Mouse (Mus musculus) cerebellum, adult 9-10 months (tissue): Measurements from ENCODE around the gene Cyp11a1.

Experiments
- DNase-seq: peaks from one replicate; pipeline ENCODE4 v3.0.0; 2022

Gene Cyp11a1

GRCm38 (mm10) chr9:58047061-58047460 is 40.9 kb downstream of the Cyp11a1 start:
- DNase-seq: no peak

GRCm38 (mm10) chr9:58048621-58049020 is 42.4 kb downstream of the Cyp11a1 start:
- DNase-seq: no peak

GRCm38 (mm10) chr9:58049186-58049585 is 43.0 kb downstream of the Cyp11a1 start:
- no peak for DNase-seq

DNA sequence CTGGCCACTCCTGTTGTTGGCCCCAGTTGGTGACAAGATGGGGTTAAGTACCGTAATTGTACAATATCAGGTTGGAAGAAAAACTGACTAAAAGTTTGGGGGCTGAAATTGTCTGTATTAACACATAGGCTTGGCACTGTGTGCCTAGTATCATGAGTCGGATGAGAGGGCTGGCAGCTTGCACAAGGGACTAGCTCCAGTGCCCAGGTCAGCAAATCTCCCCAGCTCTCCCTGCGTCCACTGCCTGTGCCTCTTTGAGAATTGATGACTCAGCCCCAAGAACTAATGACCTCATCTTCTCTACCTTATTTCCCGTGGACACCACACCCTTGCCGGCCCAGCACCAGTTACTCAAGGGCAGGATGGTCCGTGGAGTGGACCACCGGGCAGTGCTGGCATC is 43.6 kb downstream of the Cyp11a1 start:
- DNase-seq: no peak

GRCm38 (mm10) chr9:58051937-58052336 is 45.7 kb downstream of the Cyp11a1 start:
- no peak for DNase-seq

DNA sequence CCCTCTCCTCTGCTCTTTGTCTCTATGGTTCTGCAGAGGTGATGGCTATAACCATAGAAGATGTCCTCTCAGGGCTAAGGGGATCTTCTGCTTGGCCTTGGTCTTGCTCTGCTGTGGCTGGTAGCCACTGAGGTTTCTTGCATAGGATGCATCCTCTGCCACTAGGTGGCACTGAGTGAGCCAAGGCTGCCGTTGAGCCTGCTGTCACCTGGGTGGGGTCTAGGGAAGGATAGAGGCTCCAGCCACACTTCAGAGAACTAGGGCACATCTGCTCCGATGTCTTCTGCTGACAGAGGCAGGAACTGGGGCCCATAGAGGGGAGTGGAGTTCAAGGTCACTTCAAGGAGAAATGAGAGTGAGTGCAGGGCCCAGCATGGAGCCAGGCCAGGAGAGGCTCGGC is 46.9 kb downstream of the Cyp11a1 start:
- DNase-seq: peak; percentile 71

DNA sequence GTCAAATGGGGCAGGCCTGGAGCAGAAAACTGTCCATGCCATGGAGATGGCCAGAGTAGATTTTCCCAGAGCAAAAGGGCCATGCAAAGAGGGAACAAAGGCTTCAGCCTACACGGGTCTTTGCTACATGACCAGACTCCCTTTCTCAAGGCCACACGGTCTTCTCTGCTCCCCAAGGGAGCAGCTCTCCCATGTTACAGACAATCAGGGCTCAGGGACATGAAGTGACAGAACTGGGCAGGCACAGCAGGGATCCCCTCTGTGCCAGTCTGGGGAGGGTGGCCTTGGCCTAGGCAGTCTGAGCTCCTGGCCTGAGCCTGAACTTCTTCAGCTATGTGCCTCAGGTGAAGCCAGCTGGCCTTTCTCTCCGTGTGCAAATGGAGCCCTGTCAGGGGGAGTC is 47.3 kb downstream of the Cyp11a1 start:
- no peak for DNase-seq

DNA sequence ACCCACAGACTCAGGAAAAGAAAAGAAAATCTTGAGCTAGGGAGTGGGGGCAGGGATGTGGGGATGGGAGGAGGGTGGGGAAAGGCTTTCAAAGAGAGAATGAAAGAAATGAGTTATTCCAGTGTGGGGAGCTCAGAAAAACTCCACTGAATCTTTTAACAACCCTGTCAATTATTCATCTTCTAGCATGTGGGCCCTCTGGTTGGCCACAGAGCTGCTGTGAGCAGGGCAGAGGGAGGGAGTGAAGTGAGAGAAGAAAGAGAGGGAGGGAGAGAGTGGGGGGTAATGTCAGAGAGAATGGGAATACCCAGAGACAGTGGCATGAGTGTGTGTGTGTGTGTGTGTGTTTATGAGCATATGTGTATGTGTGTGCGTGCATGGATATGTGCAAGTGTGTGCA is 47.8 kb downstream of the Cyp11a1 start:
- no peak for DNase-seq

DNA sequence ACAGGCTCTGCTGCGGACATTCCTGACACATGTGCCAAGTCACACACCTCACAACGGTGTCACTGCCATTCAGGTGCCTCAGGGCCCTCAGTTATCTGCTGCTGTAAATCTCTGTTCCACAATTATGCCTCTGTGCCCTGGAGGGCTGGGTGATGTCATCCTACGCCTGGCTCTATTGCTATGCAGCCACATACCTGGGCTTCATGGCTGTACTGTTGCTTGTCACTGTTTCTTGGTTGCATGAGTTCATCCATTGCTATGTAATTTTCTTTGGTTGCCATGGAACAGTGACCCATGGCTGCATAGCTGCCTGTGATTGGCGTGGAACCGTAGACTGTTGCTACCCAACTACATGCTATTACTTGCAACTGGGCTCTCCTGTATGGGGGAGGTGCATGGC is 49.5 kb downstream of the Cyp11a1 start:
- DNase-seq: no peak

DNA sequence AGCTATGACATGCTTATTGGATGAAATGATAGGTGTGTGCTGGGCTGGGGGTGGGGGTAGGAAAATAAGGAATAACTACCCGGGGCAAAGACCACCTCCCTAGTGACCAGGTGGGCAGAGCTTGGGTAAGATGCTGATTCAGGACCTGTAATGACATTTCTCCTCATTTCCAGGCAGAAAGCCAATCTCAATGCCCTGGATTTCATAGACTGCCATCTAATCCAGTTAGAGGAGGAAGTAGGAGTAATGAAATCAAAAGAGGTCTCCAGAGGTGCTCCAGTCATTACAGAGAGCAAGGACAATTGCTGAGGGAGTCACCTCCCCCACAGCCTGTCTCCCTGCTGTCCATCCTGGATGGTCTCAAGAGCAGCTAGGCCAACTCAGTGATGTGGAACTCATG is 53.7 kb downstream of the Cyp11a1 start:
- DNase-seq: no peak

DNA sequence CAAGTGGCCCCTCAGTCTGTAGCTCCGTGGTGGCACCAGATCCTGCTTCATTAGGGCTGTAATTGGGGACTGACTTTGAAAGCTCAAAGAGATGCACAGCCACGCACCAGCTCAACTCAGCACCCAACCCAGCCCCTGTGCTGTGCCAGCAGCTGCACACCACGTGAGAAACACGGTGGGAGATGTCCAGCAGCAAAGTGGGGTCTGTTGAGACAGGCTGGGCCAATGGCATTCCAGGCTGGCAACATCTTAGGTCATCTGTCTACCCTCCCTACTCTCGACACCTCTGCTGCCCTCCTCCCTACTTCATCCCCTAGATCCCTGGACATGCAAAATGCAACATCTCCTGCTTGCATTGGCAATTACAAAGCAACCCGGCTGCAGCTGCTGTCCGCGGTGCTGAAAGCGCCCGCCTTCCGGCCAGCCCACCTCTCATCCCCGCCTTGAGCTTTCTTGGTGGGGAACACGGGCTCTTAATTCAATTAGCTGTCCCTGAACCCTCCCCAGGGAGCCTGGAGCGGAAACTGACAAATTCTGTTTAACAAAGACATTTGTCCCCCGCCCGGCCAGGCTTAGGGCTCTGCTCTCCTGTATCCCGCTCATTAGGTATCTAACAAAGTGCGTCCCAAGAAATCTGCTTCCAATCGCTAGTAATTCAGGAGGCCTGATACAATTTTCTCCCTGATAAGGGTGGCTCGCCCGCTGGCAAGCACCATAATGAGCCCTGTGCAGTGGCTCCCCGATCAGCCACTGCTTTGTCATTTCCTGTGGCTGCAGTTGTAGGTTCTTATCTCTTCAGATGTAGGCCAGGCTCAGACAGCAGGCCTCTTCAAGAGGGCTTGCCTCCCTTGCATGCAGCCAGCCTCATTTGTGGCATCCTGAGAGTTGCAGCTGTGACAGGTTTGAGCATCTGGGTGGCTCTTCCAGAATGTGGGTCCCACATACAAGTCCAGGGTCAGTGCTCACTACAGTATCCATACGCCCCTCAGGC is 54.8 kb downstream of the Cyp11a1 start:
- DNase-seq: no peak

DNA sequence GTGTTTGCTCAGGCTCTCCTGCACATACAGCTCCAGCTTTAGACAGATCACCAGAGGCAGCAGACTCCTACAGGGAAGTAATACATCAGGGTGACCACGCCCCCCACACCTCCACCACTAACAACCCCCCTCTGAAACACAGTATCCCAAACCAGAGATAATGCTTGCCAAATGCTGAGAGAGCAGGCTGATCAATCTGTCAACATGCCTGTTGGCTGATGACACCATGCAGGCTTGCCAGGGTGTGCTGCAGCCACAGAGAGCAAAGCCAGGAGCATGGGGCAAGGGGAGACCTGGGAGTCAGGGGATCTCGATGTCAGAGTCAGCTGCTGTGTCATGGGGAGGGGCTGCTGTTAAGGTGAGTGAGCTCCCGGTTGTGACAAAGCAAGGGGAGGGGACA is 57.3 kb downstream of the Cyp11a1 start, which contains the start of gene Stra6:
Gene Stra6, plus strand, starts transcription at position 258 of the 400 bp plus-strand sequence.
- DNase-seq: no peak

GRCm38 (mm10) chr9:58065532-58065931 is 59.3 kb downstream of the Cyp11a1 start:
- DNase-seq: no peak

GRCm38 (mm10) chr9:58065977-58066730 is 59.9 kb downstream of the Cyp11a1 start:
- DNase-seq: no peak

DNA sequence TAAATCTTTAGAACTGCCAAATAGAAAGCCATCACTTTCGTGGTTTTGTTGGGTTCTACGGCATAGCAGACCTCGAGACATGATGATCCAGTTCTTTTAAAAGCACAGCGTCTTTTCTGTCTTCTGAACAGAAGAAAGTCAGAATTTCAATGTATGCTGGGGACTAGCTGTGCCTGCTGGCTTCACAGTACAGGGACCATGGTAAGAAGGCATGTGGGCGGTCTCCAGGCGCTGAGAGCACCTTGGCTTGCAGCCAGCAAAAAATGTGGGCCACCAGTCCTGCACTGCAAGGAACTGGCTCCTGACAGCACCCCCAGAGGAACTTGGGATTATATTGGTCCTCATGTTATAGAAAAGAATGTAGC is 60.5 kb downstream of the Cyp11a1 start:
- no peak for DNase-seq

DNA sequence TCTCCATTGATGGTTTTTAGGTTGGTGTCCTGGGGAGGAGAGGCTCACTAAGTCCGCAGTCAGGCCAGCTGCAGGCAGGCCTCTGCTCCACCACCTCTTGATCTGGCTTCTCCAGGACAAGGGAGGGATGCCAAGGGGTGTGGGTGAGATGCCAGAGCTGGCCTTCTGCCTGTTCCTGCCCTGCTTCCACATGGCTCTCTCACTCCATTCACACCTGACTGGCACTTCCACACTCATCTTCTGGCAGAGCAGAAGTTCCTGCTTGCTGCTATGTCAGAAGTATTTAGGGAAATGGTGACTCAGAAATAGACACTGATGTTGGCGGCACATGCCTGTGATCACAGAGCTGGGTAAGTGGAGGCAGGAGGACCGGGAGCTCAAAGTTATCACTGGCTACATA is 61.3 kb downstream of the Cyp11a1 start:
- peak; percentile 87 for DNase-seq

DNA sequence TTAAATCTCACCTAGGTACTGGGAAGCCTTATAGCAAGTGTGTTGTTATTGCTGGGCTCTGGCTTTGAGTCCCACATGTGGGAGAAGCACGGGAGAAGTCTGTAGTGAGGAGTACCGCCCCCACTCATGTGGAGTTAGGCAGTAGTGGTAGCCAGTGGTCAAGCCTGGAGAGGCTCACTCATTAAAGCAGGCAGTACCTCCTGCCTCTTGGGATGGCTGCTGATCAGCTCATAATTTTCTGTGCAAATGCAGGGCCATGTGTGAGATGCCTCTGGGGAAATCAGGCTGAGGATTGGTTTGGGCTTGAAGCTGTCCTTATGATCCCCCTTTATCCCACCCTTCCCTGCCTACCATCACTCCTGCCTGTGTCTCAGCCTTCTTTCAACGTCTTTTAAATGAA is 68.3 kb downstream of the Cyp11a1 start:
- DNase-seq: no peak
